Mouse (Mus musculus): Measurements from ENCODE around the gene Atxn7l2.
"Not testable (repeated sequence)": the region's sequence is repeated elsewhere in the genome, so short reads cannot be mapped to it uniquely, and the experiment has no call there.

The Atxn7l2 gene

DNA sequence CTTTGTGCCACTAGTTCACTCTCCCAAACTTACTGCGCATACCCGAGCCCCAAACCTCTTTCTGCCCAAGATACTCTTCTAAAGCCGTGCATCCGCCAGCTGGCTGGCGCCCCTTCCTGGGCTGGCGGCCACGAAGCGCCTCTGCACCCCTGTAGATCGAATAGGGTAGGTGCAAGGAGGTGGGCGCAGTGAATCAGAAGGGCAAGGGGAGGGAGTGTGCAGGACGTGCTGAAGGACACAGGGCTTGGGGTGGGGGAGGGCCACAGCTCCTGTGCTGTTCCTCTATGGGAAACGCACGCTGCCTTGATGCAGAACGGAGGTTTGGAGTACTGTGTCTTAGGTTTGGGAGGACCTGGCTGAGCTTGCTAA, at the start of gene Atxn7l2:
Atxn7l2 (minus strand) TSS at position 164 of the 369 bp plus-strand sequence.
- DNase-seq: no peak

DNA sequence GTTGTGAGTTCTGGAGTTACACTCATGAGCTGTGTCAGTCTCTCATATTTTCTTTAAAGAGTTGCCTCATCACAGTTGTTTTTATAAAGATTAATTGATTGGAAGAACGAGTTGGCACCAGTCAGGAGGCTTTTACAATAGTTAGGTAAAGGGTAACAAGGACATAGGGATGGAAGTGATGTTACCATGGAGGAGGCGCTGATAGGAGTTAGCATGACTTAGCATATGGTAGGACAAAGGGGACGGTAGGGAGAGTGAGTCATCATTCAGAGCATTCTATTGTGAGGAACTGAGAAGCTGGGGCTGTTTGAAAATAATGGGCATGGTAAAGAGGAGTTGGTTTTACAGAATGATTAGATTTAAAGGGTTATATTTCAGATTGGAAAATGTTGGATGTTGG, 48.6 kb upstream of the Atxn7l2 start:
- no peak for DNase-seq

DNA sequence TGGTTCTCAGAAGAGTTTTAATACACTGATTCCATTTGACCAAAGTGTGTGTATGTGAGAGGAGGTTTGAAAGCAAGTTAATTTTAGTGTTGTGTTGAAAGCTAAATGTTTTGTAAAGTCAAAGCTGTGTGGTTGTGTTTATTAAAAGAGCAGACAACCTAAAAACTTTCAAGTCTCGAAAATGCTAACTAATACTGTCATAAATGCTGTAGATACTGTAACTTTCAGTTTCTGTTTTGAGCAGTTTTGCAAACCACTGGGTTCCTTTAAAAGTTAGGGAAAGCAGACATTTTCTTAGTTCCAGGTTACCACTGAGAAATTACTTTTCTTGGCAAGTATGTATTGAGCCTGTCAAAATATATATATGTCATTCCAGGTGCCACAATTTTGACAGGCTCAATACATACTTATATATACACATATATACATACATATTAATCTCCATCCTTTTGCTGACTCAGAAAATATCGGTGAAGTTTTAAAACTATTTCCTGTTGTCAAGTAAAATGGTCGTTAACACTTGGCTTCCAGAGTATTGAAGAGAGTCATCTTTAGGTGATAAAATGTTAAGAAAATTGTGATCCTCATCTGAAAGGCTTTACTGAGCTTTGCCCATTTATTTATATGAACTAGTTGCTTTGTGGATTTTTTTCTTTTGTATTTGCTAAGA, 47.2 kb upstream of the Atxn7l2 start:
- DNase-seq: no peak

- DNase-seq: peak; percentile 99
These were observed 46.2 kb upstream of the Atxn7l2 start, which contains the start of gene Psma5 for GRCm38 (mm10) chr3:108256719-108257637. TSS of gene Psma5 (plus strand) at chr3:108256926.

- DNase-seq: no peak
These were observed 36.1 kb upstream of the Atxn7l2 start for GRCm38 (mm10) chr3:108246857-108247256.

DNA sequence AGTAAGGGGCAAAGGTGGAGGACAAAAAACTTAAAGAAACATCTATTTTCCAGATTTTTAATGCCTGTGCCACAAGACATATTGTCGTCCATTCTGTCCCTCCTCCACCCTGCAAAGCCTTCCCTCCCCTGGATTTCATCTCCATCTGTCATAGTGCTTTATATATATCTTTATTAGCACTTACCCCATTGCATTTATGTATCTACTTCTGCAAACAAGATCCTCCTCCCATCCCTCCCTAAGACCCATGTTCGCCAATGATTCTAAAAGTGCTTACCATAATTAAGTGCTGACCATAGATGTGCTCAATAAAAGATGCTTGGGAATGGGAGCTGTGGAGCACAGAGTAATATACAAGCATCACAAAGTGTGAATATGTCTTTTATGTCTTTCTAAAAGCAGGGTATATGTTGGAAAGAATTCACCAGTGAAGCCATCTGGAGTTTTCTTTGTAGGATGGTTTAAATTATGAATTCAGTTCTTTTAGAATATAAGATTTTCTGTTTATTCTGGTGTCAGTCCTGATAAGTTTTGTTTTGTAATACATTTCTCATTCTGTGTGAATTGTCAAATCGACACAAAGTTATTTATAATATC, 30.6 kb upstream of the Atxn7l2 start:
- no peak for DNase-seq

DNA sequence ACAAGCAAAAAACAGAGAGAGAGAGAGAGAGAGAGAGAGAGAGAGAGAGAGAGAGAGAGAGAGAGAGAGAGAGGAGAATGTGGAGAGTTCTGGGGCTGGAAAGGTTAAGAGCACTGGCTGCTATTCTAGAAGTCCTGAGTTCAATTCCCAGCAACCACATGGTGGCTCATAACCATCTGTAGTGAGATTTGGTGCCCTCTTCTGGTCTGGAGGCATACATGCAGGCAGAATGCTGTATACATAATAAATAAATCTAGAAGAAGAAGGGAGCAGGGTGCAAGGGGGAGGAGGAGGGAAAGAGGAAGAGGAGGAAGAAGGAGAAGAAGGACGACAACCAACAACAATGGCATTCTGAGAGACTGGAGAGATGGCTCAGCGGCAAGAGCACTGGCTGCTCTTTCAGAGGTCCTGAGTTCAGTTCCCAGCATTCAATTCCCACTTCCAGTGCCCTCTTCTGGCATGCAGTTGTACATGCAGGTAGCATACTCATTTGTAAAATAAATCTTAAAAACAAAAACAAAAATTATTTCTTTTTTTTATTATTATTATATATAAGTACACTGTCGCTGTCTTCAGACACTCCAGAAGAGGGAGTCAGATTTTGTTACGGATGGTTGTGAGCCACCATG, 26.9 kb upstream of the Atxn7l2 start:
- DNase-seq: not testable (repeated sequence)

DNA sequence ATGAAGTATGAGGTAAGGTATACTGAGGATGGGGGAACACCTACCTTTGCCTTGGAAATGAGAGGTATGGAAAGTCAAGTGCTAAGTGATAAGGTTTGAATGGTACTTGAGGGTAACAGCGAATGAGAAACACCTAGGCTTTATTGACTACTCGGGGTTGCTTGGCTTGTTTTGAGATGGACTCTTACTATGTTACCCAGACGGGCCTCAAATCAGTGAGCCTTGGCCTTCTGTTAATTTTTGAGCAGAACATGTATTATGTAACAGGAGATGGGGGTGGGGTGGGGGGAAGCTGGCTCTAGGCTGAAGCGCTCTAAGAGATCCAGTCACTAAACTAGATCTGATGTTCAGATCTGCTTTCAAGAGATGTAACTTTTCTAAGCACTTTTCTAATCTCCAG, 20.9 kb upstream of the Atxn7l2 start:
- DNase-seq: no peak

- DNase-seq: no peak
These were observed 16.8 kb upstream of the Atxn7l2 start for GRCm38 (mm10) chr3:108227521-108227920.

GRCm38 (mm10) chr3:108226558-108227350, 16.0 kb upstream of the Atxn7l2 start, which contains the start of gene Sypl2:
TSS of gene Sypl2 (minus strand) at chr3:108226648.
- peak; percentile 70 for DNase-seq

DNA sequence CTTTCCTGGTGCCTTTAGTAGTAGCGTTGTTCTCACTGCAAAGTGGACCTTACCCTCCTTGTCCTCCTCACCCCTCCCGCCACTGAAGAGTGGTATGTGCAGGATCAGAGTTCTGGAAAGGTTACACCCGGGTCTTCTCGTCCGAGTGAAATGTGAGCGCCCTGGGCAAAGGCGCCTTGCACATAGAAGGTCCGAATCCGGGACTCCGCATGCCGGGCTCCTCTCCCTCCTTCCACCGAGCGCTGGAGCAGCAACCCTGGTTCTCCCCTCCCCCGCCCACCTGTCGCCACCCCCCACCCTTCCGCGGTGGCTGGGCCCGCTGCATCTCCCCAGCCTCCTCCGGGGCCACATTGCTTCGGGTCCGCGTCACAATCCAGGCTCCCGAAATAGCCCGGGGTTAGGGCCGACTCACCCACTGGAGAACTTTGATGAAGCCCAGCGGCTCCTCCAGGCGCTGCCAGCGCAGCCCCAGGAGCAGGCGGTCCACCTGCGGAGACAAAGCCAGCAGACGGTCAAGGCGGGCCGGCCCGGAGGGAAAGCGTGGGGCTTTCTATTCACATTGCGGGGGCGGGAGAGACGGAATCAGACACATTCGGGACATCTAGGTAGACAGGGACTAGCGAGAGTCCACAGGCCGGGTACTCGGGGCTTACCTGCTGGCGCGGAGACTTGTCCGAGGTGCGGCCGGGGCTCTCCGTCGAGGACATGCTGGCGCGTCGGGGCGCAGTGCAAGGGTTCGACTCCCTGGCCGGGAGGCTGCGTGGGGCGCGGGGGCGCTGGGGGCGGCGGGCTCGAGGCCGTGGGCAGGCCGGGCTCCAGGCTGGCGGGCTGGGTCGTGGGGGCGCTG, 15.2 kb upstream of the Atxn7l2 start:
- peak; percentile 37 for DNase-seq

- no peak for DNase-seq
These were observed 9.9 kb upstream of the Atxn7l2 start for GRCm38 (mm10) chr3:108220661-108221060.

GRCm38 (mm10) chr3:108214734-108215133, 4.0 kb upstream of the Atxn7l2 start:
- DNase-seq: no peak

GRCm38 (mm10) chr3:108212406-108212805, 1.7 kb upstream of the Atxn7l2 start:
- DNase-seq: no peak

GRCm38 (mm10) chr3:108211845-108212244, 1.1 kb upstream of the Atxn7l2 start:
- no peak for DNase-seq

DNA sequence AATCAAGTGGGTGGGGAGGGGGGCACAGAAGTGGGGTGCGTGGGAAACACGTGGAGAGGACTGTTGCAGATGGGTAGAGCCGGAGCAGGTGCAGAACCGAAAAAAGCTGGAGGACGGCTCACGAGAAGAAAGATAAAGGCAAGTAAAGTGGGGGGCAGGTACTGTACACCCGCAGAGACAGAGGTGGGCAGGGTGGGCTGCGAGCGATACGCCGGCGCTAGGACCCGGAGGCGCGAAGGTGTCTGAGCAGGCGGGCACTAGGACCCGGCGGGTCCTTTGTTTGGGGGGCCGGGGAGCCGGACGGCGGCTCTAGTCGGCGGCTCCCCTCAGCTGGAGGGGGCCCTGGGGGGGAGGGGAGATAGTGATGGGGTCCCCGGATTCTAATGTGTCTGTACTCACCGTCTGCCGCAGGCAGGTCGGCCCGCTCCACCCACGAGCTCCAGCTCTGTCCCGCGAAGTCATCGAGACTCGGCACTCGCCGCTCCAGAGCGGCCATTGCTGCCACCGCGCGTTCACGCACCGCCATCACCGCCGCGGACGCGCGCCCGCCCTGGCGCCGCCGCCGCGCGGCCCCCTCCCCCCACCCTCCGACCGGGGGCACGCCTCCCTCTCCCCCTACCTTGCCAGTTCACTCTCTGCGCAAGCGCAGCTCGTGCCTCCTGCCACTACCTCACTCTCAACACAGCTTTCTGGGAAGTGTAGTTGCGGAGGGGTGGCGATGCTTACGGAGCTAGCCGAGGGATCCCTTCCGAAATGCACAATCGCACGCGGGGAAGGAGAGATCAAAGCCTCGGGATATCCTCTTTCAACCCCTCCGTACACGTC, 576 bp downstream of the Atxn7l2 start:
- peak; percentile 99 for DNase-seq

DNA sequence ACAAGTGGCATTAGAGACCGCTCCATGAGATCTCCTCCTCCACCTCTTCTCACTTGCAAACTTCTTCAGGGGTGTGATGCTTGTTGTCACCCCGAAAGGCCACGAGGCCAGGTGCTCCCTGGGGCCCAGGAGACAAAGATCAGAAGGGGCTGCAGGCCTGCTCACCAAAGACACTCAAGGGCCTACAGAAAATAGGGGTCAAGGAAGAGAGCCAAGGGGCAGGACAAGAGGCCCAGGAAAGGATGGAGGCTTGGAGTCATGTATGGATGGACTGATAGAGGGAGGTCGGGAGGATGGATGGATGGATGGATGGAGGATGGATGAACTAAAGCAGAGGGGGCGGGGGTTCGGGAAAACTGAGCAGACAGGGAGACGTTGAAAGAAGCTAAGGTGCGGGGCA, 1.2 kb downstream of the Atxn7l2 start:
- DNase-seq: no peak

GRCm38 (mm10) chr3:108209001-108209400, 1.7 kb downstream of the Atxn7l2 start:
- DNase-seq: no peak

- no peak for DNase-seq
These were observed 3.9 kb downstream of the Atxn7l2 start for GRCm38 (mm10) chr3:108206731-108207375.

GRCm38 (mm10) chr3:108205601-108206000, 5.1 kb downstream of the Atxn7l2 start:
- no peak for DNase-seq
